Mouse (Mus musculus) spleen, adult 18-20 months (tissue): ENCODE results near the gene Rpn2.

Source experiments
- DNase-seq, 2 experiments: peaks; one replicate each; pipeline ENCODE4 v3.0.0; 2022; ENCODE audit warnings: mixed read lengths in 2 of 2

Gene Rpn2

DNA sequence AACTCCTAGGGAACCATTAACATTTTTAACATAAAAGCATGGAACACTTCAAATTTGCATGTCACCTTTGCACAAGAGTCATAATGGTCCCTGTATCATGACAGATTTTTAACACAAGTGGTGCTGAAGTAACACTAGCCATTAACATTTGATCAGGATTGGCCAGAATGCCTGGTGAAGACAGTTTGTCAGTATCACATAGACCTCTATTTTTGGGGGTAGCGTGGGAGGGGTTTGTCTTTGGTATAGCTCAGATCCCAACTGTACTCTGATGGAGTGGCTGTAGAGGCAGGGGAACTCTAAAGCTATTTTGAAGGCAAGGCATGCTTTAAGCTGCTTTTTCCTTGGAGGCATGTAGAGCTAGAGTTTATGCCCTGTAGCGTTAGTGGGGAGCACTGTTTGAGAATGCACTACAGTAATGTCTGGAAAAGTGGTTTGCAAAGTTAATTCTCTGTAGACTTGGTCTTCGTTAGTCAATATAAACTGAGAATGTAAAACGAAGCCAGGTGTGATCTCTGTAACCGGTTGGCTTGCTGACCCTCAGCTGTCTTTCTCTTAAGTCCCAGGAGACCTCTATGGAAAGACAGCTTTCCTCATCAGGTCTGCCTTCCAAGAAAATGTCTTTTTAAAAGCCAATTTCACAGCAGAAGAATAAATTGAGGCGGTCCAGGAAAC is 32.3 kb downstream of the Rpn2 start:
- DNase-seq, result no peak

DNA sequence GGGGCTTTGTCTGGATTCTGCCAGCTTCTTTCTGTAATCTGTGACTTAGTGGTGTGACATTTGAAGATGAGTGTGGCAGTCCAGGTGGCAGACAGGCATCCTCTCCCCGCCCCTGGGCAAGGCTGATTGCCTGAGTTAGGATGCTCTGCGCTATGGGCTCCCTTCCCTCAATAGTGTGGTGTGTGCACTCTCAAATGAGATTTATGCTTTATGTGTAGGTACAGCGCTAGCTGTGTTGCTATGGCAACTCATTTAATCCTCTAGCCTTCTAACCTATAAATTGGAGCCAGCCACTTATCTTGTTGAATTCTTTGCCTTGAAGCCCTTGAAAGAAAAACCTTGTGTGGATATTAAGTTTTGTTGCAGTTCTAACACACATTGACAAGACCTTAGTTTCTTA is 34.9 kb downstream of the Rpn2 start:
- no peak for DNase-seq

DNA sequence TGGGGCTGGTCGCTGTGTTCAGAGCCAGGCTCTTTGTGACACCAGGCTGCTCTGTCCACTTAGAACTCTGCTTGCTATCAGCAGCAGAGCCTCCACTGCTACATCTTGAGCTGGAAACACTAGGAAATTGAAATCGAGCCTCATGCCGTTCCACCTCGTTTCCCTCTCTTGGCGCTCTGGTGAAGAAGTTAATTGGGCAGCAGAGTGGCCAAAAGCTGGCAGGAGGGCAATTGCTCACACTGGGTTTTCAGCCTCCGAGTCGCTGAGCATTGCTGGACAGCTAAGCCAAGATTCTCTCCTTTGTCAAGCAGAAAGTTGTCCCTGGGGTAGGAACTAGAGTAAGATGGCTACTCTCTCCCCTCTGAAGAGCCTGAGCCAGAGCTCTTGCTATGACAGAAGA is 35.5 kb downstream of the Rpn2 start:
- DNase-seq, result no peak

DNA sequence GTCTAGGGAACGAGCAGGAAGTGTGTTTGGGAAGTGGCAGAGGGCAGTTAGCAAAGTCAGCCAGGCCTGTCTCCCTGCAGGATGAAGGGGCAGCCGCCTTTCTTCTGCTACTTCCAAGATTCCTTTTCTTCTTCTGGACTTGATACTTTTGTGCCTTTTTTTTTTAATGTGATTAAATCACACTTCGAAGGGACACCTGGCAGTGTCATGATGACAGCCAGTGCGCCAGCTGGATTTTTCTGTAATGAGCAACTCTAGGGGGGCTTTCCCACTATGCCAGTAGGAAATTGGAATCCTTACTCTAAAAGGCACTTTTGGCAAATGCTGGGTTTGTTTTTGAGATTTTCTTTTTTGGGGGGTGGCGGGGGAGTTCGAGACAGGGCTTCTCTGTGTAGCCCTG is 36.7 kb downstream of the Rpn2 start:
- no peak for DNase-seq

DNA sequence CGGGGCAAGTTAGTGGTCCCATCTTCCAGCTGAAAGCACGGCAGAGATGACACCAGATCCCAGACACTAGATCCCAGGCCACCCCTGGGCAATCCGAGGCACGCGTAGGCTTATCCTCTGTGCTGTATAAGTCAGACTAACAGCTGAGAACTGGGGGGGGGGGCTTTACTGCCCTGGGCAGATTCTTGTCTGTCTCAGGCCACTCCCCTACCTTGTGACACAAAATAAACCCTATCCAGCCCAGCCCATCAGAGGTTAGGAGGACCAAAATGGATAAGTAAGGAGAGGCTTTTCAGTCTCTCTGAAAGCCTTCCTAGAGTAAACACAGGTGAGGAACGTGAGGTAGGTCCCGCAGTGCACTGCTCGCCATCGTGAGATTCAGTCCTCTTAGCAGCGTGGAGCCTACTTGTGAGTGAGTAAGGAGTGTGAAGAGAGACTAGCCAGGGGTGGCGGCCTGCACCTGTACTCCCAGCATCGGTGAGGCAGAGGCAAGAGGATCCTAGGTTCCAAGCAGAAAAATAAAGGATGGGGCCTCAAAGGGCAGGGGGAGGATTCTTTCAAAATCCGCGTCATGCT is 37.6 kb downstream of the Rpn2 start:
- DNase-seq, result no peak

DNA sequence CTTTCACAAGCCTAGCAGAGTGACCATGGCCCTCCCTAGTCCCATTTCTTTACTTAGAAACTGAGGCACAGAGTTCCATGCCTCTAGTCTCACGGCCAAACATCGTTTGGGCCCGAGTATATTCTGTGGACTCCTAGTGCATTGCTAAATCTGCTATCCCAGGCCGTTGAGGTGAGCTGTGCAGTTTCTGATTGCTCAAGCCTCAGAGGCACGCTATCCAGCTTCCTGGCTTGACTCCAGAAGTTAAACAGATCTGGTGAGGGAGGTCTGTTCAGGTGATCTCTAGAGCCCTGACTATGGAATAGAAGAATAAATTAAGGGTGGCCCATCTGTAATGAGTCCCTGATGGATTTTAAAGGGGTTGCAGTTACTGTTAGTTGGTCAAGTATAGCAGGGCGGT is 38.4 kb downstream of the Rpn2 start:
- DNase-seq, result no peak

DNA sequence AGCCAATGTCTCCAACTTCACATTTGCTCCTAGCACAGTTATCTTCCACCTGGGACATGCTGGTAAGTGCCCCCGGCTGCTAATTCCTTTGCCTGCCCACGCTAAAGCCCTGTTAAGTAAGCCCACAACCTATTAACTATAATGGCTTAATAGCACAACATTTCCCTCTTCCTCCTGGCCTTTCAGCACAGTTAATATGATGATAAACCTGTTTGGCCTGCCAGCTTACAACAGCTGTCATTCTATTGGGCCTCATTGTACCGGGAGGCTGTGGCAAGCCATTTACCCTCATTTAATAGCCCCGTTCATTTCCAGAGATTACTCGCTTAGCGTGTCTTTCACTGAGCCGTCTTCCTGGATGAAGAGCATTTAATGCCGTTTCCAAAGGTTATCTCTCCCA is 41.3 kb downstream of the Rpn2 start:
- no peak for DNase-seq

DNA sequence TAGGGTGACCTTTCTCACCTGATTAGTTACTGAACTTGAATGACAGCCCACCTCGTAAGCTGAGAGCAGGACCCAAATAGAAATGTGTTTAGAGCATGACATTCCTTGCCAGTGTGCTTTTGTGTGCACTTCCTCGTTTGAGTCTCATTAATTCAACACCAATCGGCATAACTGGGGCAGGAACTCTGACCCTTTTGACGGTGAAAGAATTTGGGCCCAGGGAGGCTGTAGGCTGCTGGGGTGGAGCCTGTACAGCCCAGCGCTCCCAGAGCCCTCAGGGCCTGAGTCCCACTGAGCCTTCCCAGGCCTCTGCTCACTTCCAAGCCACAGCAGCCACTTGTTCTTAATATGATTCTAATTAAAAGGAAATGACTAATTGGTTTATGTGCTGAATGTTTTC is 42.1 kb downstream of the Rpn2 start:
- DNase-seq, result no peak

DNA sequence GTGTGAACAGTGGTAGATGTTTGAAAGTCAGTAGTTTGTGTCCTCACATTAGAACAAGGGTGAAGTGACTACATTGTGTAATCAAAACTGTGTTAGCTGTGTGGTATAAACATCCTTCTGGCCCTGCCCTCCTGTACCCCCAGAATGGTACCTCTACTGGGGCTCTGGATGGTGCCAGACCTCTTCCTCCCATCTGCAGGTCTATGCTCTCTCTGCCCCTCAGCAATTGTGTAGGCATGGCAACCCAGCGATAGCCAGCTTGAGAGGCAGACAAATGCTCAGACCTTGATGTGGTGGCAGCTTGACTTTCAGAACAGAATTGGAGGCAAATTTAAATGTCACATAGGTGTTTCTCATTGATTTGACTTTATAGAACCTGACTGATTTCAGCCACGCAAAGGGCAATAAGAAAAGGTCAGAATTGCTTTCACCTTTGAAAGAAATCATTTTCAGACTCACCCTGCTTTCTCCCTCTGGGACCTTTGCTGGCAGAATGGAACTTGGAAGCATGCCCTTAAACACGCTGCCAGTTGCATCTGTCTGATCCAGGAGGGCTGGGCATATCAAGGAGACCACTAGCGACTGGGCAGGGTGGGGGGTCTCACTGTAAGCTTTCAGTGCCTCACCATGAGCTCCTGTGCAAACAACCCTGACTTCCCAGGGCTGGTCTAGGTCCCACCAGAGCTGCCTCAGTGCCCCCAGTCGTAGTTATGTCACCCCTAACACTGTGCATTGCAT is 43.4 kb downstream of the Rpn2 start:
- DNase-seq, result no peak

DNA sequence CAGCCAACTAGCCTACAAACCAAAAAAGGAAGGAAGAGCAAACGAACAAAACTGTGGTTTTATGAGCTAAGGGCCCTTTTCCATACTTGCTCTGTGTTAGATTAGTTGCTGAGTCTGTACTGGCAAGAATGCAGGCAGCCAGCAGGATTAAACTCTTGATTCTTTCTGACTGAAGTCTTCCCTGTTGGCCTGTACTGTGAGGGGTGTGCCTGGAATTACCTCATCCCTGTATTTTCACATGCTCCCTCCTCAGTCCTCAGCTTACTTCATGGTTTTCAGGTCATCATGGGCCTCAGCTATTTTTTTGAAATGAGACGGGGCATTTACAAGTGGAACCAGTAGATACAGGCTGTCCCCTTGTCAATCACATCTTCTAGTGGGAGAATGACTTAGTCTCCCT is 46.4 kb downstream of the Rpn2 start:
- no peak for DNase-seq

DNA sequence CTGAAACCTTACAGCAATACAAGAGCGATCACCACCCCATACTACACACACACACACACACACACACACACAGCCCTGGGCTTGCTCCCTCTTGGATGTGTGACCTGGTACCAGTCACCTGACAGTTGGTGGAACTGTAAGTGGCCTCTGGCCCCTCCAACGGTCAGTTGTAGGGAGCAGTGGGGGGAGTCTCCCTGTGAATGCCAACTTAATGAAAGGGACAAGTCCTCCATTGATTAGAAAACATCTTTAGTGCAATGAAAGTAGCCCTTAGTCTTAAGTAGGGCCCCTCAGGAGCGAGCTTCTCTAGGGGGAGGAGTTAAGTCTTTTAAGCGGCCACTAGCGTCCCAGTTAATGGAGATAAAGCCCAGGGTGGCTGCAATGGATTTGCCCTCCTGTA is 49.3 kb downstream of the Rpn2 start:
- DNase-seq, result no peak

DNA sequence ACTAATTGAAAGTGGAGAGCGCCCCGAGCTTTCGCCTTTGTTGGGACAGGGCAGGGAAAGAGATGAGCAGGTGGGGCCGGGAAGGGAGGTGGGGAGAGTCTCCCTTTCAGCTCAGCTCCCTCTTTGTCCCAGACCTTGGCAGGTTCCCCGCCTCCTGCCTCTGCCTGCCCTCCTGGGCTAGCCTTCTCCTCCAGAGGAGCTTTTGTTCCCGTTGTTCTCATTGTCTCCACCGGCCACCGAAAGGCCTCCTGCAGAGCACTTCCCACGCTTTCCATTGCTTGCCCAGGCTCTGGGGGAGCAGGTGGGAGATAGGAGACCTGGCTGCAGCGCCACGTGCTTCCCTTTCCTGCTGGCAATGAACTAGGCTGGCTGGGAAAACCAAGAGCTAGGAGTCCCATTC is 49.8 kb downstream of the Rpn2 start:
- no peak for DNase-seq

DNA sequence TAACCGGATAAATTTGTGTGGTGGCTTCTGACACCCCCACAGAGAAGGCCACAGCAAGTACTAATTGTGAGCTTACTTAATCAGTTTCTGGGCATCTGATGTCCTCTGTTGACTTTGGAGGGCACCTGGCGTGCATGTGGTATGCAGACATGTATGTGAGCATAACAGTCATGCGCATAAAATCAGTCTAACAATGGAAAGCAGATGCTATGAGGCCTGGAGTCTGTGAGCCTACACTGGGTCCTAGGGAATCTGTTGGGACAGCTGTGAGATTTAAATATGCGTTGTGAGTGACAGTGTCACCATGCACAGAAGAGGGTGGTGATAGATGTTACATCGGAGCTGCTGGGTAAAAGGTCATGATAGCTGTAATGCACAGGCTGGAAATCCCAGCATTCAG is 53.2 kb downstream of the Rpn2 start:
- DNase-seq, result no peak

DNA sequence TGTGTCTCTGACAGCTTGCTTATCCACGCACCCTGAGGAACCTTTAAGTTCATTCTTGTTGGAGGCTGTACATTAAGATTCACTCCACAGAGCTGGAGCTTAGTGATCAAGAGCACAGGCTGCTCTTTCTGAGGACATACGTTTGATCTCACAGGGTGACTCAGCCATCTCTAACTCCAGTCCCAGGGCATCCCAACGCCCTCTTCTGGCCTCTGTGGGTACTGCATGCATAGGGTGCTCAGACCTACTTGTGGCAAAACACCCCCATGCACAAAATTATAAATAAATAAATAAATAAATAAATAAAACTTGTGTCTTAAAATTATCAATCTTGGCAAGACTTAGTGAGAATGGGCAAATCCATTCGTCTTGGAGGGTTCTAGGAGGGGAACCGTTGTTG is 59.8 kb downstream of the Rpn2 start:
- peak; percentile 15 to 42 for DNase-seq

DNA sequence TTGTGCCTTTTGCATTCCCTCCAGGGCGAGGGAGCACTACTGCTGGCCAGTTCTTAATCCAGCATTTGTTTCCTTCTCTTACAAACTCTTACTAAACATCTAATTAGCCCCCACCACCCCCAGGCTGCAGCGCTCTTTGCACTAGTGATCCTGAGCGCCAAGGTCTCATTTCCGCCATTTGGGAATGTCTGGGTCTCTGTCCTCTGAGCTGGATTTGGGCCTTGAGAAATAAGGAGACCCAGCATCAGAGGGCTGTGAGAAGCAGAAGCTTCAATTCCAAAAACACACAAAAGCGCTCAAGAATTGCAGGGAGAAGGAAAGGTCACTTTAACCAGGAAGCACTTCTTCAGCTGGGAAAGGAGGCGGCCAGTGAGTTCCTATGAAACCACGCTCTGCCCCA is 60.7 kb downstream of the Rpn2 start:
- no peak for DNase-seq

DNA sequence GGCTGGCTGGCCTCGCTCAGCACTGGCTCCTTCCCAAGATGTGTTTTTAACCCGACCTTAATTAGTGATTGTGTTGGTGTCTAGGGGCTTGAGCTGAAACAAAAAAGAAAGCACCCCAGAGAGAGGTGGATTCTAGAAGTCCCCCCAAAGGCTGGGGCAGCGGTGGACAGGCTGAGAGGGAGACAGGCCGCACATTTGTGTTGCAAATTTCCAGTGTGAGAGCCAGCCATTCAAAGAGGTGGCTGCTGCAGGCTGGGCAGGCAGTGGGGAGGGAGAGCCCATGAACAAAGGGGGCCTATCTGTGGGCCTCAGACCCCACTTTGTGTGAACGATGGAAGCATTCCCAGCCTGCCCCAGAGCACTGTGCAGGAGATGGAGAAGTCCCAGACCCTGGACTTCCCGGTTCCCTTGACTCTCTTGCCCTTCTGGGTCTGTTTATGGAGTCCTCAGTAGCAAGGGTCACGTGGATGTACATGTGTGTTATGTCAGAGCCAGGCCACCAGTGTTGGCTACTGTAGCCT is 61.5 kb downstream of the Rpn2 start:
- no peak for DNase-seq

DNA sequence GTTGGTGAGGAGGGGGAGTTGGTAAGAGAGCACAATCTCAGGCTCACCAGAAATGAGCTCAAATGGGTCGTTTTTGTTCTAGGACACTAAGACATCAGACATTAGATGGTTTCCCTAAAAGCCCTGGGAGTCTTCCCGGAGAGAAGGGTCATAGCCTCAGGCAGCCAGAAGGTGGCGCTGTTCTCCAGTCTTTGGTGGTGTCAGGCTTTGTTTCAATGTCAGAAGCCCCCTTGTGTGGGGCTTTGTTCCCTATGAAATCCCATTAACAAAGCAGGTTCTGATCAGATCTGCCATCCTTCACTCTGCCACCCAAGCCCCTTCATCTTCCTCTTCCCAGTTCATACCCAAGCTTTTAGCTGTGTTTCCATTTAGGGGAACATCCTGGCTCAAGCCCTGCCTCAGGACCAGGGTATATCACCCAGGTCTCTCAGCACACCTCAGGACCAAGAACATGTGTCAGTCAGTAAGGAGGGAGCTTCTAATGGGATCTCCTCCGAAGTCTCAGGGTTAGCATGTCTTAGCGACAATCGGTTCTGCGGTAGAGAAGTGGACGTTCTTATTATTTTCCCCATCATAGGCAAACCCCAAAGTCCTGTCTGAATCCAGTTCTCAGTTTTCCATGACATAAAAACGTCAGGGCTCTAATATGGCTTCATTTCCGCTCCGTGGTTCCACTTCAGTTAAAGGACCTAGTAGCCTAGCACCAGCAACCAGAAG is 62.9 kb downstream of the Rpn2 start:
- DNase-seq, result peak; percentile 35 to 55

DNA sequence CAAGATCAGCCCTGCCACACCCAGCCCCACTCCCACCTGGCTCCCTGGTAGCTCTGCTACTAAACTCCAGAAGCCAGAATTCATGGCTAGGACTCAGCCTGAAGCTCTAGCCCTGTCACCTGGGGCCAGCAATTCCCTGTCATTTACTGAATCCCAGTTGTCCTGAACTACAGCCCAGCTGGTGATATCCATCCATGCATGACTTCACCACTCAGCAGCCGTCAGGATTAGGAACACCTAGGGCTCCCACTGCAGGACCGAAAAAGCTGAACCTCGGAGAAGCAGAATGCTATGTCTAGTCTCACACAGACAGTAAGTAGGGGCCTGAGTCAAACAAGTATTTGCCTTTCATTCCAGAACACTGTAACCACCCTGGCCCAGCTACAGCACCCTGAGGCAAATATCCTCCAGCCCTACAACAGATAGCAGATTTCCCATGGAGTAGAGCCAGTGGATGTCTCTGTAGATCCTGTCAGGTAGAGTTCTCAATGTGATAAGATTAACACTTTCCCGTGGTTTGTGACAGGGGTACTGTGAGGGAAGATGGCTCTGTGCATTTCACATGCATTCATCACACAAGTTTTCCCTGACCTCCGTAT is 63.6 kb downstream of the Rpn2 start:
- DNase-seq, result no peak

DNA sequence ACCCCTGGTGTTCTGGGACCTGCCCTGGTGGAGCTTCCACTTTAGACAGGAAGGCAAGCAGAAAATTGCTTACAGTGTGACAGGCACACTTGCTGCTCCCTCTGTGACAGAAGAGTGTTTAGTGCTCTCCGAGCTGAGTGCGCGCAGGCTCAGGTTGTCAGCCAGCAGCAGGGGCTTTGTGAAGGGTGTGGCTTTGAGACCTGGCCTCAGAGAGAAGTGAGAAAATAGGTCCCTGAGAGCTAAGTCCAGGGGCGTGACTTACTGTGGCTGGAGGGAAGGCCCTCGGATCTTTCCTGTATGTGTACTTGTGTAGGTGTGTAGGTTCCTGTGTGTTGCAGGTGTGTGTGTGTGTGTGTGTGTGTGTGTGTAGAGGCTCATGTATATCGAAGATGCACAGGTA is 64.5 kb downstream of the Rpn2 start:
- DNase-seq, result no peak

DNA sequence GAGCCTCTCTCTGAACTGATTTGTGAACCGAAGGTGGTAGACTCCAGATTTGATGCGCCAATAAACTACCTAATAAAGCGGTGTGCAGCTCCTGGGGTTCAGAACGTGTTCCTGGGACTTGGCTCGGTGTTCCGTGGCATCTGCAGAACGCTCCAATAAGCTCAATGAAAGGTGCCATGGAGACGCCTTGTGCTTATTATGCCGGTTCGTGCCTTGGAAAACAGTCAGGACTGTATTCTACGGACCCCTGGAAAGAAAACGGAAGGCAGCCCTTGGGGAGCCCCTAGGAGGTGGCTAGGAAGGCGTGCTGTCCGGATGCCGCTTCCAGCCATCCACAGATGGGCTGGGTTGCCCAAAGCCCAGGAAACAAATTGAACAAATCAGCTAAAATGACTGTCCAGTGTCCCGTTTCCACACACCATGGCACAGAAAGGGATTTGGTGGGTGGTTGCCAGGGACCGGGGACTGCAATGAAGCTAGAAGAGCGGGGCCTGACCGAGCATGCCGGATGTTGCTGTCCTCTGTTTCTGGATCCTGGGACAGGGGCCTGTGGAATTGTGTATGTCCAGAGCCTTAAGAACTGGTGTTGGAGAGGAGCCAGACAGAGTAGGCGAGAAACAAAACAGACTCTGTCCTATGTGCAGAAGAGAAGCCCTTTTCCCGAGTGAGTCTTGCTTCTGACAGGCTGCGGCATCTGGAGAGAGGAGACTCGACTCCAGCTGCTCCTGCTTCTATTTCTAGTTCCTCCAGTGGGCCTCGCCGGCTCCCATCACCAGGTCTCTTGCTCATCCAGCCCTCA is 68.7 kb downstream of the Rpn2 start, which contains the start of gene Ghrh:
TSS of gene Ghrh (minus strand) at position 146 of the 799 bp plus-strand sequence.
- DNase-seq, result no peak

DNA sequence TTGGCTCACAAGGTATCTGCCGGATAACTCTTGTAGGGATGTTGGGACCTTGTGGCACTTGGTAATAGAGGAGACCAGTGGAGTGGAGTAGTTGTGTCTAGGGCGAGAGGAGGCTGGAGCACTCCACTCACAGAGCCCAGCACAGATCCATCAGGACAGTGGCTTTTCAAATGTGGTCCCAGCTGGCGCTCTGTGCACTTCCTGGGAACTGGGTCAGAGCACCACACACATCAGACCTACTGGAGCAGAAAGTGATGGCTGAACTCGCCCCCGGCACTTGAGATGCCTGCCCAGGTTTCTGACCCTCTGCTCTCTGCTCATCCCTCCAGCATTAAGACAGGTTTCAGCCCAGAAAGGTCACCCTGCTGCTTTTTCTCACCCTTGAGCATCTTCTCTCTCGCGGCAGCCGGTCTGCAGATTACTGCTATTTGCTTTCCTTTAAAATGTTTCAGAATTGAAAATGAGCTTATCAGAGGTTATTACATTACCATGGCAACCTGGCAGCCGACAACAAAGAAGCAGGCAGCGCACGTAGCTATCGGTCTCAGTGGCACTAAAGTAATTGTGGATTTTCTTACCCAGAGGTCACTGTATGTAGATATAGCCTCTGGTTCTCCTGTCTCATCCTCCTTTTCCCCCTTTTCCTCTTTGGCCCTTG is 70.4 kb downstream of the Rpn2 start:
- DNase-seq, result no peak

DNA sequence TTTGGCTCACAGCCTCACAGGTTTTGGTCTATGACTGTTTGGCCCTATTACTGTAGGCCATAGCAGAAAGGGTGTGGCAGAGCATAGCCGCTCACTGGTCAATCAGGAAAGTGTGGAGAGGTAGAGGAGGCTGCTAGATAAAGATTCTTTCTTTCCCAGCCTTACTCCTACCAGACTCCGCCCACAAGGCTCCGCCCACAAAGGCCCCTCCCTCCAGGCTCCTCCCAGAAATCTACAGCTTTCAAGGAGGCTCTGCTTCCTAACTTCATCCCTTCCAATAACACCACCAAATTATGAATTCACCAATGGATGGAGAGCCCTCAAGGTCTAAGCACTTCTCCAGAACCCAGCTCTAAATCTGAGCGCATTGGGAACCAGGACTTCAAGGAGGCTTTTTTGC is 74.4 kb downstream of the Rpn2 start:
- DNase-seq, result no peak
